Mouse (Mus musculus) heart, adult 2 months (tissue): ENCODE data around the gene Sfxn4.

Experiments
- CTCF ChIP-seq: fragments of 200-600 bp; IDR thresholded peaks from 2 replicates; pipeline ENCODE4 v1.8.1; 2022; ENCODE audit warnings: antibody characterized with exemption, mild to moderate bottlenecking, moderate library complexity
- EP300 ChIP-seq: fragments of 200-500 bp; IDR thresholded peaks from 2 replicates; pipeline ENCODE4 v1.6.1; 2011; ENCODE audit warnings: low read depth, low read length, control low read depth; ENCODE audit not compliant: insufficient read depth
- POLR2A ChIP-seq: fragments of 200-500 bp; IDR thresholded peaks from 2 replicates; pipeline ENCODE4 v1.6.1; 2011; ENCODE audit warnings: mild to moderate bottlenecking, low read depth, low read length, control low read depth; ENCODE audit not compliant: insufficient read depth

- no peak for TF ChIP-seq CTCF
- TF ChIP-seq EP300: no peak
- no peak for TF ChIP-seq POLR2A
Observed at GRCm38 (mm10) chr19:60813133-60813532, 48.1 kb downstream of the Sfxn4 start.
